Mouse (Mus musculus): ENCODE data around the gene Aqp9. TPM values are rescaled to one million over a fixed set of nuclear protein-coding genes. Genes with fewer than 3 reads are reported as not detected.
"Not testable (repeated sequence)": the region's sequence is repeated elsewhere in the genome, so short reads cannot be mapped to it uniquely, and the experiment has no call there.

Aqp9 gene
- total RNA-seq, 2 experiments from 2014 or later, result 2.6 to 3.4 TPM

- DNase-seq (ENCODE audit: low spot score in 2 of 2), result no peak
These were observed 28.3 kb downstream of the Aqp9 start for GRCm38 (mm10) chr9:71140205-71140604.

DNA sequence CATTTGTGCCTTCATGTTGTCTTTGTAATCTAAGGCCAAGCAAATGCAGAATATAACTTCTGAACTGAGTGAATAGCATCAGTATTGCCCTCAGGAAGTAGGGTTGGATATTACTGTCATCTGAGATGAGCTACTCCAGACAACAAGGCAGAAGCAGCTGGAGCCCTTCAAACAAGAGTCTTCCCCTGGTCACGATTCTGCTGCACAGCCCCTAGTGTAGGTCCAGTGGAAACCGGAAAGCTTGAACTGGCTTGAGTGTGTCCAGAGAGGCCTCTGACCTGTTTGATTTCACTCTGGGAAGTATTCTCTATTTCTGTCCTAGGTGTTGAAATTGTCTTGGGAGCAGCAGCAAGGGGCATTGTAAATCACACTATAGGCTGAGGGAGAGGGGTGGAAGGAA, 29.5 kb downstream of the Aqp9 start:
- no peak for DNase-seq (ENCODE audit: low spot score in 2 of 2)

DNA sequence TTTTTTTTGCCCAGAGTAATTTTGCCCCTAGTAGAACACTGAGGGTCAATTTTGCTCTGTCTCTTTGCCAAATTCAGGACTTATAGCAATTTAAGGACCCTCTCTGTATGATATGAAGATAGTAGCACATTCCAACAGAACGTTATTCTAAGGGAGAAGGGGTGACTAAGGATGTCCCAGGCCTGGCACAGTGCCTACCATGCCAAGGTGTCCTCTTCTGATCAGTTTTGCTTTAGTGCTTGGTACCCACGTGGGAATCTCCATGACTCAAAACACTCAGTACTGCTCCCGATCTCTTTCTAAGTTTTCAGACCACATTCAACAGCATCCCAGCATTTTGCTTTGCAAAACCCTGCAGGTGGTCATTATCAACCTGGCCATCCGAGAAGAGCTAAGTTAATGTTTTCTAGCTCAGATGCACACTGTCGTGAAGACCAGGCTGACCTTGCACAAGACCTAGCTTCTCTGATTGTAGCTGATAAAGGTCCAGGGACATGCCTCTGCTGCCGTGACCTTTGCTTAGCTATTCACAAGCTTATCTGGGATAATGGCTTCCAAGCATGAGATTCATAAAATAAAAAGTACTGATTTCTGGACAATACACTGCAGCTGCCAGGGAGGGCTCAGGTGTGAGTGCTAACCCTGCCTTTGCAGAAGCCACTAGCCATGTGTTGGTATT, 31.1 kb downstream of the Aqp9 start:
- DNase-seq (ENCODE audit: low spot score in 2 of 2), result no peak

- DNase-seq (ENCODE audit: low spot score in 2 of 2), result no peak
These were observed 33.4 kb downstream of the Aqp9 start for GRCm38 (mm10) chr9:71135073-71135472.

GRCm38 (mm10) chr9:71133190-71133589, 35.3 kb downstream of the Aqp9 start:
- DNase-seq (ENCODE audit: low spot score in 2 of 2), result no peak

DNA sequence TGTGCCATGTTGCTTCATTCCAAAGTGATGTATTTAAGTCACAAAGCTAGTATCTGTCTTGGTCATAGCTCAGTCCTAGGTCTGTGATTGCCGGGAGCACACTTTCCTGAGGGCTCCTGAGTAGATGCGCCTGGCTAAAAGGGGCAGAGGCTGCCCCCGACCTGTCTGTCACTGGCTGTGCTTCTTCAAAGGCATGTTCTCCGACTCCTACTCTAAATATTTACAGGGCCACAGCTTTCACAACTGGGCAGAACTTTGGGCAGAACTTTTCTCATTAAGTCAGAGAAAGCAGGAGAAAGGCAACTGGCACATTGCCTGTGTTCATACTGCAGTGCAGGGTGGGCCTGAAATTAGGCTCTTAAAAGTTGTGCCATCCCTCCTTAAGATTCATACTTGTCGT, 36.7 kb downstream of the Aqp9 start:
- no peak for DNase-seq (ENCODE audit: low spot score in 2 of 2)

DNA sequence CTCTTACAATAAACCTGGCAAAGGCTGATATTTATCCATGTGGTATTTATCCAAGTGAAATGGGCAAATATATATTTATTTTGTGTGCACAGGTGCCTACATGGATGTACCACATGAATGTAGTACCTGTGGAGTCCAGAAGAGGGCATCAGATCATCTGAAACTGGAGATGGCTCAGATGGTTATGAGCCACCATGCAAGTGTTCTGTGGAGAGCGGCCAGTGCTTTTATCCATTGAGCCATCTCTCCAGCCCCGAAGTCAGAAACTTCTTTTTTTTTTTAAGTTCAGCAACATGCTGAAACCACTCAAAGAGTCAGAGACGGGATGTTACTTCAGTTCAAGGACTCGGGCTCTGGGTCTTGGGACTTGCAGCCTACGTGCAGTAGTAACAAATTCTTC, 39.6 kb downstream of the Aqp9 start:
- DNase-seq (ENCODE audit: low spot score in 2 of 2), result peak; percentile 23 to 79

GRCm38 (mm10) chr9:71126205-71126604, 42.3 kb downstream of the Aqp9 start:
- DNase-seq (ENCODE audit: low spot score in 2 of 2), result peak; percentile 12 to 52

- not testable (repeated sequence) for DNase-seq (ENCODE audit: low spot score in 2 of 2)
These were observed 45.4 kb downstream of the Aqp9 start for GRCm38 (mm10) chr9:71123095-71123494.

DNA sequence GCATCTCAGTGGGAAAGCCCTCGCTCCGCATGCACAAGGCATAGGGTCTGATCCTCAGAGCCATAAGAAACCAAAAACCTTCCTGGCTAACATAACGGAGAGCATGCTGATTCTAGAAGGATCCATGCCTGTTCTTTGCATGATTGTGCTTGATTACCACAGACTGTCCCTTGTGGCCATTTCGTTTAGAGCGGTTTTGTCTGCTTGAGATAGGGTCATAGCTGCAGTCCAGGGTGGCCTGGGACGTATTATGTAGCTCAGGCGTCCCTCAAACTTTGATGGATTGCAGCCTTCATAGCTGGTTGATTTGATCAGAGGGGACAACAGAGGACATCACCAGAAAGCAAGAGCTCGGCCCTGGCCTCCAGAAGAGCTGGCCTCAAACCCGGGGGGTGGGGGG, 47.6 kb downstream of the Aqp9 start:
- DNase-seq (ENCODE audit: low spot score in 2 of 2), result no peak

GRCm38 (mm10) chr9:71113166-71113565, 55.3 kb downstream of the Aqp9 start:
- no peak for DNase-seq (ENCODE audit: low spot score in 2 of 2)

GRCm38 (mm10) chr9:71103521-71103920, 65.0 kb downstream of the Aqp9 start:
- no peak for DNase-seq (ENCODE audit: low spot score in 2 of 2)

- DNase-seq (ENCODE audit: low spot score in 2 of 2), result no peak
These were observed 74.4 kb downstream of the Aqp9 start for GRCm38 (mm10) chr9:71094066-71094465.

DNA sequence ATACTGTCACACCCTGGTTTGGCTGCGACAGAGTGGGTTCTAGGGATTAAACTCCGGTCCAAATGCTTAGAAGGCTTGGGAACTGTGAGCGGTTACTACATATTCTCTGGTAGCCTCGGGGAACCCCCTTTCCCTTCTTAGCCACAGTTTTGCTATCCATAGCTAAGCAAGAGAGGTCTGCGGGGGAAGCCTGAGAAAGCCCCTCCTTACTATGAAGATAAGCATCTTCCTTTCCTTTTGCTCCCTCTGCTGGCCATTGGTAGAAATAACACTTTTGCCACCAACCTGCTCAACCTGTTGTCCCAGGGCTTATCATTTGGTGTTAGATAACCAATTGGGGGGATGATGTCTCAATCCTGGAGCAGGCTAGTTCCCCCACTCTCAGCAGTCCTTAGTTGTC, 76.4 kb downstream of the Aqp9 start:
- peak in 1 of 2 experiments; percentile 65 for DNase-seq (ENCODE audit: low spot score in 2 of 2)

DNA sequence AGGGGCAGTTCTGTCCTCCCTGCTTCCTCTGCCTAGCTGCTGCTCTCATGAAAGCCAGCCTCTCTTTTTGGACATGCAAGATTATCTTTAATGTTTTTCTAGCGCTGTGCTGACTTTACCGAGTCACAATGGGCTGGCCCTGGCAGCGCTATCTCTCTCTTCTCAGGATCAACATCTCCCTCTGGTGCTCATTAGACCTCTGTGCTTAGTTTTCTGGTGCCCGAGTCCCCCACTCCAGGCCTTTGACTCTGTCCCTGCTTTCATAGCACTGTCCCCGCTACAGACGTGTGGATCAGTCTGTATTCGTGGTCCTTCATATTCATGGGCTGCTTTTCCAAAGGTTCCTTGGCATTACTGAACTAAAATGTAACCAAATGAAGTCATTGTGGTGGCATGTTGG, 89.3 kb downstream of the Aqp9 start:
- no peak for DNase-seq (ENCODE audit: low spot score in 2 of 2)

- DNase-seq (ENCODE audit: low spot score in 2 of 2), result peak in 1 of 2 experiments; percentile 59
These were observed 91.1 kb downstream of the Aqp9 start for GRCm38 (mm10) chr9:71077251-71077825.

DNA sequence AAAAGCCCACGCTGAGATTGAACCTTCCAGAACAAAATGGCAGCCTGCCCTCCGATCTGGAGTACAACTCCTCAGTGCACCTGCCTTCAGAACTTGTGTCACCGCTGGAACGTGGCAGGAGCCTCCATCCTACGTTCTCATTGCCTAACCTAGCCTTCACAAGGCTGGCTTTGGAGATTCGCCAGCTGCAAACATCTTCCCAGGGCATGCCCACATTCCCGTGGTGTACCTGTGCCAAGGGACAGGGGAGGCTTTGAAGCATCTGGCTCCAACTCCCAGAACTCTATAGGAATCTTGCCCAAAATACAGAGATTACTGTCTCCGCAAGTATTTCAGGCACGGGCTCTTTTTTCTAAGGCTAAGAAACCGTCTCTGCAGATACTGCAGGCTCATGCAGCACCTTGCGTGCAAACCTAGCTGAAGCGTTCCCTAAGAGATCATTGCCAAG, 92.3 kb downstream of the Aqp9 start:
- DNase-seq (ENCODE audit: low spot score in 2 of 2), result peak in 1 of 2 experiments; percentile 37

DNA sequence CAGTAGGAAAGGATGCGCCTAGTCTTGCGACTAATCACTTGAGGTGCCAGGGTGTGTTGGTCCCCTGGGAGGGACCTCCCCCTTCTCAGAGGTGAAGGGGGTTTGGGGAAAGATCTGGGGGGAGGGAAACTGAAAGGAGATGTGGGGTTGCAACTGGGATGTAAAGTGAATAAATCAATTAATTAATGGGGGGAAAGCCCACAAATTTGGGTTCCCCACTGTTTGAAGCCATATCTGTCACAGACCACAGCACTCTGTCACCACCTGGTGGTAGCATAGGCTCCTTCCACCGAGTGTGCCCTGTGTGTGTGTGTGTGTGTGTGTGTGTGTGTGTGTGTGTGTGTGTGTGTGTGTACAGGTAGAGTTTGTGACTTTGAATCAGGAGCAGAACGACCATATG, 94.7 kb downstream of the Aqp9 start:
- DNase-seq (ENCODE audit: low spot score in 2 of 2), result peak in 1 of 2 experiments; percentile 68

GRCm38 (mm10) chr9:71073076-71073475, 95.4 kb downstream of the Aqp9 start:
- no peak for DNase-seq (ENCODE audit: low spot score in 2 of 2)

GRCm38 (mm10) chr9:71072502-71072901, 96.0 kb downstream of the Aqp9 start:
- no peak for DNase-seq (ENCODE audit: low spot score in 2 of 2)

- no peak for DNase-seq (ENCODE audit: low spot score in 2 of 2)
These were observed 96.7 kb downstream of the Aqp9 start for GRCm38 (mm10) chr9:71071581-71072330.

DNA sequence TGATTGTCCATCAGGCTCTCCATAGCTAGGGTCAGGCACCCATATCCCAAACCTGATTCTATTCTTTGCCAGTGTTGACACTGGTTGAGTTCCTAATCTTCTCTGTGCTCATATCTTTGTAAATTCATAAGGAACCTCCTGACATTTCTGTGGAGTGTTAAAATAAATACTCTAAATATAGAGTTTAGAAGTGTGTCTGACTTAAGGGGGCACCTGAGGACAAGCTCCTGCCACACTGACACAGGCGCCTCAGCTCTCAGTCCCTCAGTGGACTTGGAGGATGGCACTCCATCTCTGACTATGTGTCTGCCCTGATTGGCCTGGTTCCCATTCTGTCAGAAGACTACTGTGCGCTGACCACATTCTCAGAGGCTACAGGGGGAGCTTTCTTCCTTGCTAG, 97.9 kb downstream of the Aqp9 start:
- DNase-seq (ENCODE audit: low spot score in 2 of 2), result no peak

Data from layer of hippocampus, adult 18-20 months (tissue).